Mouse (Mus musculus): ENCODE measurements around the gene Acot6. TPM values are rescaled to one million over a fixed set of nuclear protein-coding genes. Genes with fewer than 3 reads are reported as not detected.

The Acot6 gene
- total and polyA plus RNA-seq, 3 experiments: 3.2 to 3.3 TPM; not detected in 1

DNA sequence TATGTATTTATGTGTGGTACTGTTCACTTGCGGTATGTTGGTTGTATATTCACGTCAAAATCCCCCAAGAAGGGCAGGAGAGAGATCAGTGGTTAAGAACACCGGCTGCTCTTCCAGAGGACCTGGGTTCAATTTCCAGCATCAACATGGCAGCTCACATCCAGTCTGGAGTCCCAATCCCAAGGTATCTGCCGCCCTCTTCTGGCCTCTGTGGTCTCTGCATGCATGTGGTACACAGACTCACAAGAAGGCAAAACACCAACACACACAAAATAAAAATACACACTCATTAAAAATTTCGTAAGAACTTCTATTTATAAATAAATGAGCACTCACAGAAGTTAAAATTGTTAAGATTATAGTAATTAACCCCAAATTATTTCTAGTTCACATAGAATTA lies 37.2 kb upstream of the Acot6 start:
- Histone ChIP-seq H3K27me3 (ENCODE audit: control insufficient read depth in 1 of 2, insufficient read depth in 2 of 2, low read length in 2 of 2) (no peaks in the 10 kb centered on the region), H3K4me1 (ENCODE audit: control insufficient read depth in 1 of 2, insufficient read depth in 2 of 2, low read length in 2 of 2) (no peaks in the 10 kb centered on the region), H3K4me3 (ENCODE audit: control insufficient read depth in 1 of 2, insufficient read depth in 1 of 2, low read depth in 2 of 2, low read length in 2 of 2) (no peak overlapping the region), H3K27ac (ENCODE audit: control insufficient read depth, low read depth, low read length) (no peak overlapping the region), H3K79me2 (ENCODE audit: control insufficient read depth, insufficient read depth, low read length, poor library complexity) (no peaks in the 10 kb centered on the region), H3K9ac (ENCODE audit: control insufficient read depth, low read depth, low read length, poor library complexity, severe bottlenecking) (no peak overlapping the region), H3K9me3 (replicated peaks; ENCODE audit: insufficient read depth, low read length) (no peaks in the 10 kb centered on the region), H3K36me3 (ENCODE audit: control insufficient read depth in 1 of 2, insufficient read depth in 2 of 2, low read length in 2 of 2) (no peaks in the 10 kb centered on the region)
- TF ChIP-seq MYC (IDR thresholded peaks at IDR 0.05; ENCODE audit: low read depth, low read length) (no peak), TCF12 (IDR thresholded peaks at IDR 0.05; ENCODE audit: low read depth, low read length) (no peak), JUND (IDR thresholded peaks at IDR 0.05; ENCODE audit: low read depth, low read length) (no peak), SMC3 (IDR thresholded peaks at IDR 0.05; ENCODE audit: low read depth, low read length) (peak; percentile 78), MAZ (IDR thresholded peaks at IDR 0.05; ENCODE audit: low read depth, low read length) (no peak), MEF2A (IDR thresholded peaks at IDR 0.05; ENCODE audit: extremely low read depth, insufficient replicate concordance, low read depth, low read length, poor library complexity, severe bottlenecking) (no peak), CTCF (IDR thresholded peaks at IDR 0.05 in 2 of 3, conservative IDR thresholded peaks at IDR 0.05 in 1 of 3; ENCODE audit: control insufficient read depth in 1 of 3, insufficient read depth in 1 of 3, low read depth in 2 of 3, low read length in 3 of 3, poor library complexity in 1 of 3, severe bottlenecking in 1 of 3) (peak; percentile 63 to 80 (median 80)), CHD2 (IDR thresholded peaks at IDR 0.05; ENCODE audit: low read length) (no peak), ZC3H11A (IDR thresholded peaks at IDR 0.05; ENCODE audit: low read depth, low read length) (peak; percentile 74), TBP (IDR thresholded peaks at IDR 0.05; ENCODE audit: low read depth, low read length) (no peak), RAD21 (IDR thresholded peaks at IDR 0.05; ENCODE audit: low read depth, low read length) (peak; percentile 85)
- DNase-seq (ENCODE audit: low read depth, low spot score): peak; percentile 69

- DNase-seq (ENCODE audit: low read depth, low spot score): no peak
- Histone ChIP-seq H3K9me3 (replicated peaks; ENCODE audit: insufficient read depth, low read length) (no peaks in the 10 kb centered on the region), H3K36me3 (ENCODE audit: control insufficient read depth in 1 of 2, insufficient read depth in 2 of 2, low read length in 2 of 2) (no peaks in the 10 kb centered on the region), H3K9ac (ENCODE audit: control insufficient read depth, low read depth, low read length, poor library complexity, severe bottlenecking) (no peak overlapping the region), H3K27ac (ENCODE audit: control insufficient read depth, low read depth, low read length) (no peak overlapping the region), H3K4me1 (ENCODE audit: control insufficient read depth in 1 of 2, insufficient read depth in 2 of 2, low read length in 2 of 2) (no peaks in the 10 kb centered on the region), H3K27me3 (ENCODE audit: control insufficient read depth in 1 of 2, insufficient read depth in 2 of 2, low read length in 2 of 2) (no peaks in the 10 kb centered on the region), H3K4me3 (ENCODE audit: control insufficient read depth in 1 of 2, insufficient read depth in 1 of 2, low read depth in 2 of 2, low read length in 2 of 2) (no peak overlapping the region), H3K79me2 (ENCODE audit: control insufficient read depth, insufficient read depth, low read length, poor library complexity) (no peaks in the 10 kb centered on the region)
- TF ChIP-seq ETS1 (IDR thresholded peaks at IDR 0.05; ENCODE audit: low read depth, low read length) (no peak), MAFK (IDR thresholded peaks at IDR 0.05; ENCODE audit: borderline replicate concordance, low read depth, low read length) (peak; percentile 89), MXI1 (IDR thresholded peaks at IDR 0.05; ENCODE audit: low read depth, low read length) (no peak)
These were observed 36.6 kb upstream of the Acot6 start for GRCm38 (mm10) chr12:84063833-84064232.

- no peaks in the 10 kb centered on the region for H3K79me2 ChIP-seq (ENCODE audit: control insufficient read depth, insufficient read depth, low read length, poor library complexity)
- no peak for TF ChIP-seq POLR2AphosphoS2 (IDR thresholded peaks at IDR 0.05; ENCODE audit: low read length)
- no peak for TF ChIP-seq E2F4 (IDR thresholded peaks at IDR 0.05; ENCODE audit: borderline replicate concordance, low read depth, low read length)
- TF ChIP-seq MAZ (IDR thresholded peaks at IDR 0.05; ENCODE audit: low read depth, low read length): no peak
- TF ChIP-seq RCOR1 (IDR thresholded peaks at IDR 0.05; ENCODE audit: low read depth, low read length): no peak
- no peak for TF ChIP-seq MAFK (IDR thresholded peaks at IDR 0.05; ENCODE audit: borderline replicate concordance, low read depth, low read length)
- TF ChIP-seq USF2 (IDR thresholded peaks at IDR 0.05; ENCODE audit: borderline replicate concordance in 1 of 2, insufficient read depth in 1 of 2, low read depth in 1 of 2, low read length in 2 of 2): no peak
- no peak for TF ChIP-seq ETS1 (IDR thresholded peaks at IDR 0.05; ENCODE audit: low read depth, low read length)
- TF ChIP-seq ZMIZ1 (IDR thresholded peaks at IDR 0.05; ENCODE audit: low read depth, low read length): no peak
- no peak for TF ChIP-seq SMC3 (IDR thresholded peaks at IDR 0.05; ENCODE audit: low read depth, low read length)
- no peak for TF ChIP-seq MXI1 (IDR thresholded peaks at IDR 0.05; ENCODE audit: low read depth, low read length)
- TF ChIP-seq POLR2AphosphoS5 (IDR thresholded peaks at IDR 0.05; ENCODE audit: borderline replicate concordance, low read depth, low read length): no peak
- TF ChIP-seq MAX (IDR thresholded peaks at IDR 0.05; ENCODE audit: low read length): no peak
- TF ChIP-seq SIN3A (IDR thresholded peaks at IDR 0.05; ENCODE audit: low read length): no peak
- TF ChIP-seq HCFC1 (IDR thresholded peaks at IDR 0.05; ENCODE audit: low read depth, low read length): no peak
- no peak for DNase-seq (ENCODE audit: low read depth, low spot score)
- H3K27me3 ChIP-seq (ENCODE audit: control insufficient read depth in 1 of 2, insufficient read depth in 2 of 2, low read length in 2 of 2): no peaks in the 10 kb centered on the region
- H3K27ac ChIP-seq (ENCODE audit: control insufficient read depth, low read depth, low read length): no peak overlapping the region
- no peaks in the 10 kb centered on the region for H3K4me1 ChIP-seq (ENCODE audit: control insufficient read depth in 1 of 2, insufficient read depth in 2 of 2, low read length in 2 of 2)
- H3K9me3 ChIP-seq (replicated peaks; ENCODE audit: insufficient read depth, low read length): no peaks in the 10 kb centered on the region
- H3K9ac ChIP-seq (ENCODE audit: control insufficient read depth, low read depth, low read length, poor library complexity, severe bottlenecking): no peak overlapping the region
- H3K36me3 ChIP-seq (ENCODE audit: control insufficient read depth in 1 of 2, insufficient read depth in 2 of 2, low read length in 2 of 2): no peaks in the 10 kb centered on the region
- H3K4me3 ChIP-seq (ENCODE audit: control insufficient read depth in 1 of 2, insufficient read depth in 1 of 2, low read depth in 2 of 2, low read length in 2 of 2): no peak overlapping the region
These were observed 35.8 kb upstream of the Acot6 start for GRCm38 (mm10) chr12:84064621-84065020.
